8 mouse cellular contexts compared by ENCODE assay signal in the genomic region with DNA sequence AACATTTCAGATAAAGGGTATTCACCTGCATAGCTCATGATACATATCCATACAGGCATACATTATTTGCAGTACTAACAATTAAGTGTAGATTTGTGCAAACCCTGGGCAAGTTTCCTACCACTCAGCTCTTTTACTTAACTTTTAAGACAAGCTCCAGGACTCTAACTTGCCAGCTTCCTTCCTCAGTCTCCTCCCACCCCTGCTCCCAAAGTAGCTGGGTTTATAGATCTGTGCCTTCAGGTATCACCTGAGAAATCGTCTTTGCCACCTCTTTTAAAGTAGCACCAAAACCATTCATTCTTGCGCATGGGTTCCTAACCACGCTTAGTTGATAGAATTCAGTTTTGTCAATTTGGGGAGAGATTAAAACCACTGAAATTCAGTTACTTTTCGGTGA. TPM values are rescaled to one million over a fixed set of nuclear protein-coding genes. Genes with fewer than 3 reads are reported as not detected.
DNase-seq lines count a peak whose midpoint lies in the region; ATAC-seq lines count a peak whose summit lies in the region.

No protein-coding gene starts in this region.

- no peaks in the 10 kb centered on the region for H3K36me3 ChIP-seq in intestine, embryonic 14.5 days (ENCODE audit: control insufficient read depth, insufficient read depth, low read length)
- H3K36me3 ChIP-seq in intestine, embryonic 16.5 days (ENCODE audit: control insufficient read depth, insufficient read depth, low read length): no peaks in the 10 kb centered on the region
- no peaks in the 10 kb centered on the region for H3K36me3 ChIP-seq in hindbrain, embryonic 12.5 days
- no peaks in the 10 kb centered on the region for H3K36me3 ChIP-seq in midbrain, embryonic 14.5 days (ENCODE audit: control insufficient read depth, insufficient read depth, low read length)

- peak overlapping the region; percentile 83 for H3K4me2 ChIP-seq in intestine, embryonic 14.5 days (ENCODE audit: low read length)
- H3K4me2 ChIP-seq in intestine, embryonic 16.5 days (ENCODE audit: low read depth, low read length): no peak overlapping the region; the same call in 1 of the 2 replicates
- H3K4me2 ChIP-seq in hindbrain, embryonic 12.5 days (replicated peaks): peak overlapping the region; percentile 59
- peak overlapping the region; percentile 77 for H3K4me2 ChIP-seq in midbrain, embryonic 14.5 days (ENCODE audit: low read length)

- ATAC-seq in intestine, embryonic 14.5 days (replicated peaks; ENCODE audit: low FRiP score, low TSS enrichment, low read depth): no peak
- ATAC-seq in intestine, embryonic 16.5 days: no peak
- ATAC-seq in hindbrain, embryonic 12.5 days (ENCODE audit: low FRiP score): no peak
- no peak for ATAC-seq in midbrain, embryonic 14.5 days (ENCODE audit: low FRiP score, low TSS enrichment)

- H3K27ac ChIP-seq in intestine, embryonic 14.5 days (ENCODE audit: low read depth): no peak overlapping the region; the same call in 1 of the 2 replicates
- no peak overlapping the region for H3K27ac ChIP-seq in intestine, embryonic 16.5 days (ENCODE audit: low read length)
- no peak overlapping the region for H3K27ac ChIP-seq in hindbrain, embryonic 12.5 days
- no peak overlapping the region for H3K27ac ChIP-seq in midbrain, embryonic 14.5 days (replicated peaks; ENCODE audit: low read depth, low read length)

- WGBS in intestine, embryonic 14.5 days: 56% methylated on average over 4 of the region's 4 CpGs
- WGBS in intestine, embryonic 16.5 days: 53% methylated on average over 4 of the region's 4 CpGs
- WGBS in hindbrain, embryonic 12.5 days: 69% methylated on average over 4 of the region's 4 CpGs
- 73% methylated on average over 4 of the region's 4 CpGs for WGBS in midbrain, embryonic 14.5 days

- peak overlapping the region; percentile 83 for H3K4me3 ChIP-seq in intestine, embryonic 14.5 days (ENCODE audit: low read depth, low read length)
- no peak overlapping the region for H3K4me3 ChIP-seq in intestine, embryonic 16.5 days (ENCODE audit: low read length)
- no peak overlapping the region; the same call in 1 of the 2 replicates for H3K4me3 ChIP-seq in hindbrain, embryonic 12.5 days
- H3K4me3 ChIP-seq in midbrain, embryonic 14.5 days (replicated peaks; ENCODE audit: low read depth, low read length): peak overlapping the region; percentile 95

- H3K4me1 ChIP-seq in intestine, embryonic 14.5 days (replicated peaks; ENCODE audit: control insufficient read depth, insufficient read depth, low read length): peaks cover 12% of the 10 kb centered on the region; the same call in 1 of the 2 replicates
- peaks cover 5% of the 10 kb centered on the region; the same call in 1 of the 2 replicates for H3K4me1 ChIP-seq in intestine, embryonic 16.5 days (ENCODE audit: control insufficient read depth, insufficient read depth, low read length)
- peaks cover 22% of the 10 kb centered on the region for H3K4me1 ChIP-seq in hindbrain, embryonic 12.5 days
- H3K4me1 ChIP-seq in midbrain, embryonic 14.5 days (ENCODE audit: control insufficient read depth, insufficient read depth, low read length): peaks cover 24% of the 10 kb centered on the region

- no peak for DNase-seq in intestine, embryonic 14.5 days (ENCODE audit: low spot score)
- DNase-seq in MEL-GATA-1-ER (ENCODE audit: extremely low read depth, low read depth): peak; percentile 14
- no peak for DNase-seq in midbrain, embryonic 14.5 days
- DNase-seq in adrenal gland, postnatal 14 days: no peak
- no peak for DNase-seq in gastrocnemius, postnatal 10 days
- no peak for DNase-seq in testis, postnatal 14 days (ENCODE audit: low spot score)

- H3K27me3 ChIP-seq in intestine, embryonic 14.5 days (replicated peaks; ENCODE audit: control insufficient read depth, insufficient read depth, low read length): no peaks in the 10 kb centered on the region
- no peaks in the 10 kb centered on the region for H3K27me3 ChIP-seq in intestine, embryonic 16.5 days (replicated peaks; ENCODE audit: control insufficient read depth, insufficient read depth, low read length)
- H3K27me3 ChIP-seq in hindbrain, embryonic 12.5 days: no peaks in the 10 kb centered on the region
- H3K27me3 ChIP-seq in midbrain, embryonic 14.5 days (ENCODE audit: control insufficient read depth, insufficient read depth, low read length): no peaks in the 10 kb centered on the region

- H3K9me3 ChIP-seq in intestine, embryonic 14.5 days (ENCODE audit: control insufficient read depth, low read length): no peaks in the 10 kb centered on the region
- no peaks in the 10 kb centered on the region for H3K9me3 ChIP-seq in intestine, embryonic 16.5 days (ENCODE audit: control insufficient read depth, low read length)
- H3K9me3 ChIP-seq in hindbrain, embryonic 12.5 days (replicated peaks): no peaks in the 10 kb centered on the region
- H3K9me3 ChIP-seq in midbrain, embryonic 14.5 days (ENCODE audit: control insufficient read depth, low read length): no peaks in the 10 kb centered on the region

- H3K9ac ChIP-seq in intestine, embryonic 14.5 days (ENCODE audit: low read length): 0 out of 2 replicates have a peak overlapping the region, but pooled peaks have one; percentile 25
- H3K9ac ChIP-seq in intestine, embryonic 16.5 days (ENCODE audit: low read depth, low read length): no peak overlapping the region
- no peak overlapping the region for H3K9ac ChIP-seq in hindbrain, embryonic 12.5 days
- H3K9ac ChIP-seq in midbrain, embryonic 14.5 days (replicated peaks; ENCODE audit: low read length): no peak overlapping the region; the same call in 1 of the 2 replicates

RNA-seq across cellular contexts. Expression of a gene that starts 41.1 kb away (rescaled TPM):
- 40.4 and 41.3 TPM in 2 replicates for polyA plus RNA-seq in intestine, embryonic 14.5 days (2014; fragmentation: Nextera tagmentation; extraction: Ambion mirVana)
- polyA plus RNA-seq in intestine, embryonic 16.5 days (2015; fragmentation: Nextera tagmentation; extraction: Ambion mirVana): 14.5 and 17.2 TPM in 2 replicates
- polyA plus RNA-seq in hindbrain, embryonic 12.5 days (2016; fragmentation: Nextera tagmentation; extraction: Ambion mirVana): 74.9 and 79.0 TPM in 2 replicates
- polyA plus RNA-seq in midbrain, embryonic 14.5 days (2014; fragmentation: Nextera tagmentation; extraction: Ambion mirVana): 76.8 and 98.0 TPM in 2 replicates
- total RNA-seq in adrenal gland, postnatal 14 days (2021): 18.6 and 19.3 TPM in 2 replicates
- total RNA-seq in gastrocnemius, postnatal 10 days (2021): 10 to 100 TPM in 1 of 2 experiments, 1 to 10 TPM in 1; 8.9 to 12.7 TPM

Comparison
In these comparisons a context has a peak if more than half of its experiments do, and no peak if none do; other contexts are left out.
1. H3K4me3 ChIP-seq: peak in intestine, embryonic 14.5 days (single experiment) and midbrain, embryonic 14.5 days (single experiment); none in intestine, embryonic 16.5 days (single experiment) and hindbrain, embryonic 12.5 days (single experiment).